Mouse (Mus musculus) cortical plate, adult 2 months (tissue): ENCODE data around the gene Rtn2.

Experiments used
- CTCF ChIP-seq: fragments of 200-500 bp; IDR thresholded peaks from 2 replicates; pipeline ENCODE4 v1.5.1; 2011; ENCODE audit warnings: mild to moderate bottlenecking, control low read depth, low read length; ENCODE audit not compliant: insufficient read depth; ENCODE audit errors: extremely low read depth
- POLR2A ChIP-seq: fragments of 200-500 bp; IDR thresholded peaks from 2 replicates; pipeline ENCODE4 v1.6.1; 2011; ENCODE audit warnings: mild to moderate bottlenecking, low read length, control low read depth; ENCODE audit not compliant: insufficient read depth; ENCODE audit errors: extremely low read depth

- TF ChIP-seq CTCF (no peak), POLR2A (no peak)
Measured at GRCm38 (mm10) chr7:19282385-19282784, at the start of gene Rtn2.
